Mouse (Mus musculus) granulocyte monocyte progenitor cell, adult 5-6 weeks (primary cell): ENCODE data around the gene Kmt2a. TPM values are rescaled to one million over a fixed set of nuclear protein-coding genes. Genes with fewer than 3 reads are reported as not detected.

ENCODE experiments used
- ATAC-seq: replicated peaks from 2 replicates; pipeline ENCODE4 v1.8.0; 2016; ENCODE audit warnings: mild to moderate bottlenecking, moderate TSS enrichment, inconsistent platforms; ENCODE audit not compliant: poor library complexity, severe bottlenecking
- total RNA-seq, 2 experiments: library from RNA; stranded (forward) in 1 of 2; stranded (reverse) in 1 of 2; fragments of 200-712, 200-1000 nt in 1 of 2; fragments of >200 nt in 1 of 2; fragmentation: Nextera tagmentation in 1 of 2; gene quantifications; 2 replicates each; pipeline ENCODE4 v1.2.3; 2014 to 2017

The Kmt2a gene
- total RNA-seq, 2 experiments from 2014 or later: 10.8 to 93.1 TPM

GRCm38 (mm10) chr9:44880309-44881081 lies 601 bp downstream of the Kmt2a start:
- no peak for ATAC-seq

- ATAC-seq: peak; percentile 36
These were observed 1.3 kb downstream of the Kmt2a start for GRCm38 (mm10) chr9:44879694-44880271.

GRCm38 (mm10) chr9:44878776-44879500 lies 2.2 kb downstream of the Kmt2a start:
- ATAC-seq: no peak

- ATAC-seq: no peak
These were observed 3.4 kb downstream of the Kmt2a start for GRCm38 (mm10) chr9:44877686-44878085.

- ATAC-seq: no peak
These were observed 5.6 kb downstream of the Kmt2a start for GRCm38 (mm10) chr9:44875476-44875875.

GRCm38 (mm10) chr9:44874198-44874597 lies 6.9 kb downstream of the Kmt2a start:
- no peak for ATAC-seq

- no peak for ATAC-seq
These were observed 7.4 kb downstream of the Kmt2a start for GRCm38 (mm10) chr9:44873665-44874064.

- no peak for ATAC-seq
These were observed 12.6 kb downstream of the Kmt2a start for GRCm38 (mm10) chr9:44868336-44869094.

GRCm38 (mm10) chr9:44867664-44868063 lies 13.4 kb downstream of the Kmt2a start:
- ATAC-seq: peak; percentile 62

GRCm38 (mm10) chr9:44866501-44867240 lies 14.4 kb downstream of the Kmt2a start:
- ATAC-seq: no peak

GRCm38 (mm10) chr9:44861121-44861520 lies 20.0 kb downstream of the Kmt2a start:
- no peak for ATAC-seq

- ATAC-seq: no peak
These were observed 22.4 kb downstream of the Kmt2a start for GRCm38 (mm10) chr9:44858657-44859056.

GRCm38 (mm10) chr9:44857405-44857992 lies 23.6 kb downstream of the Kmt2a start:
- ATAC-seq: peak; percentile 48

- no peak for ATAC-seq
These were observed 25.9 kb downstream of the Kmt2a start for GRCm38 (mm10) chr9:44855153-44855552.

- no peak for ATAC-seq
These were observed 33.6 kb downstream of the Kmt2a start for GRCm38 (mm10) chr9:44847446-44847845.

GRCm38 (mm10) chr9:44841241-44841640 lies 39.9 kb downstream of the Kmt2a start:
- no peak for ATAC-seq

GRCm38 (mm10) chr9:44836439-44836838 lies 44.7 kb downstream of the Kmt2a start:
- peak; percentile 50 for ATAC-seq

GRCm38 (mm10) chr9:44832356-44832755 lies 48.7 kb downstream of the Kmt2a start:
- ATAC-seq: no peak

GRCm38 (mm10) chr9:44830506-44830905 lies 50.6 kb downstream of the Kmt2a start:
- no peak for ATAC-seq

- ATAC-seq: no peak
These were observed 52.2 kb downstream of the Kmt2a start for GRCm38 (mm10) chr9:44828944-44829343.
